Mouse (Mus musculus) gastrocnemius, postnatal 36 days (tissue): ENCODE measurements around the gene H1foo. TPM values are rescaled to one million over a fixed set of nuclear protein-coding genes. Genes with fewer than 3 reads are reported as not detected.

Source experiments
- DNase-seq, 2 experiments: peaks; one replicate each; pipeline ENCODE4 v3.0.0; 2022
- intact Hi-C: fragments of 180-260 bp; cut with DNase I; formaldehyde crosslinking; loops from one replicate; pipeline ENCODE4 v1.15.1; 2025
- long read RNA-seq, 2 experiments: library from polyadenylated mRNA; stranded (forward); transcript quantifications; one replicate each; pipeline ENCODE4 v2.0.0; 2021
- total RNA-seq, 2 experiments: library from RNA; stranded (reverse); gene quantifications; 2 replicates each; pipeline ENCODE4 v1.2.3; 2021

H1foo gene
- total RNA-seq, result not detected
- long read RNA-seq, experiment 1, result 0 reads
- long read RNA-seq, experiment 2, result 0 reads

DNA sequence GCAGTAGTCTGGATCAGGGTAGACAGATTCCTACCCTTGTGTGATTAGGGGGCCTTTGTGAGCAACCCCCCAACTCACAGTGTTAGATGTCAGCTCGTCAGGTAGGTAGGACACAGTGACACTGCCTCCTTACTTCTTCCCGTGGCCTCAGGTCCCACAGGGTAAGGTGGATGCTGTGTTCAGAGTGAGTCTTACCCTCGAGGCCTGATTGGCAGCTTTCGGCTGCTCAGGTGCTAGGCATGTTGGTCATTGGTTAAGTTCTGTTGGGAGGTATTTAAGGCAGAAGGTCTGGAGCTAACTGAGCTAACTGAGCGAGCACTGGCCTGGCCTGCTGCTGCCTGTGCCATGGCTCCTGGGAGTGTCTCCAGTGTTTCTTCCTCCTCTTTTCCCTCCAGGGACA is at the start of gene H1foo:
TSS of gene H1foo (plus strand) at position 301 of the 400 bp plus-strand sequence.
- no peak for DNase-seq

DNA sequence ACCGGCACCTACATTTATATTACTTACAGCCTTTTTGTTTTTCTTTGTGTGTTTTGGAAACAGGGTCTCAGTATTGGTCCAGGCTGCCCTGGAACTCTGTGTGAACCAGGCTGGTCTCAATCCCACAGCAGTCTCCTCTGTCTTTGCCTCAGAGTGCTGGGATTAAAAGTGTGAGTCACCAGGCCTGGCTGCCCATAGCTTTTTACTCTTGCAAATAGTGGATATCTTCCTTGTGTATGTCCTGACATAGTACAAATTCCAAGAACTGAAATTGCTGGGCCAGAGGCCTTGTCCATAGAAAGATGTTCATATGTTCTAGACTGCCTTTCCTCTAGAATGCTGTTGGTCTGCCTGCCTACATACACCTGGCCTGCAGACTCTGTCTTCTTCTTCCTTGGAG is 48.4 kb upstream of the H1foo start:
- DNase-seq, result no peak
- intact Hi-C loops, result loop anchor here (5.0 kb wide), 1 partner anchor 44 kb away; the partner anchor contains the start of genes Ift122 and Mbd4

More for the DNA sequence above, at the start of gene H1foo:
- intact Hi-C loops, result no loop called here

DNA sequence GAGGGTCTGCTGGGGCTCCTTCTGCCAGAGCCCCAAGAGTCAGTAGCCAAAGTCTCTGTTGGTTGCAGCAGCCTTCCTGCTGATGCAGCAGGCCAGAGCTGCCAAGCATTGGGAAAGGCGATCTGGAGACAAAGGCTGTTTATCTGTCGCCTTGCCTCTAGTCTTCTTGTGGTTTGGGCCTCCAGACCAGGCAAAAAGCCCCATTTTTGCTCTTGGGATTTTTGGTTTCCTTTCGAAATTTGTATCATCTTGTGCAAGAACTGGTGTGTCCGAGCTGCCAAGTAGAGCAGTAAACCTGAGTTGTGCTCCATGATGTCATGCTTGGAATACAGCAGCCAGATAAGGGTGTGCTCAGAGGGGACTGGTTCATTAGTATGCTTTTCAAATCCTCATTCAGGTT is 47.6 kb upstream of the H1foo start:
- intact Hi-C loops, result loop anchor here (5.0 kb wide), 1 partner anchor 45 kb away; the partner anchor contains the start of genes Ift122 and Mbd4
- peak in 1 of 2 experiments; percentile 58 for DNase-seq

DNA sequence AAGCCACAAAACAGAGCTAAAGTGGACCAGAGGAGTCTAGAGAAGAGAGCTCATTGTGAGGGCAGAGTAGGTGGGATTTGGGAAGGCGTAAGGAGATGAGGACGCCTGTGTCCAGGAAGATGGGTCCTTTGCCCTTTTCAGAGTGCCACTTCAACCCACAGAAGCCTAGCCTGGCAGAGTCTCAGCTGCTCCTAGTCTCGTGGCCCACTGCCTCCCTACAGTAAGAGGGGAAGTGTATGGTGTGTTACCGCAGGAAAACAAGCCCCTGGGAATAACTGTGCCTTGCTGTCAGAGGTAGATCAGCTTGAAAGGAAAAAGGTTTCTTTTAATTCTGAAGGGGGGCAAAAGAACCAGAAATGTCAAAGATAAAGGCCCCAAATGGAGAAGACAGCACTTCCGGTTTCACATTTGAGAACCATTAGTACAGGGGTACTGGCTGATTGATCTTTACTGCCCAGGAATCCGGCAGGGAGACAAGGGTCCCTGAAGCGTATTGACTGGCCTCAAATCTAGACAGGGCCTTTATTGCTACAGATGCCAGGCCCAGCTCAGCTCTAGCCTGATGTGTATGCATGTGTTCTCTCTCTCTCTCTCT is 46.7 kb upstream of the H1foo start:
- no peak for DNase-seq
- intact Hi-C loops, result loop anchor here (5.0 kb wide), 1 partner anchor 46 kb away; the partner anchor contains the start of genes Ift122 and Mbd4

DNA sequence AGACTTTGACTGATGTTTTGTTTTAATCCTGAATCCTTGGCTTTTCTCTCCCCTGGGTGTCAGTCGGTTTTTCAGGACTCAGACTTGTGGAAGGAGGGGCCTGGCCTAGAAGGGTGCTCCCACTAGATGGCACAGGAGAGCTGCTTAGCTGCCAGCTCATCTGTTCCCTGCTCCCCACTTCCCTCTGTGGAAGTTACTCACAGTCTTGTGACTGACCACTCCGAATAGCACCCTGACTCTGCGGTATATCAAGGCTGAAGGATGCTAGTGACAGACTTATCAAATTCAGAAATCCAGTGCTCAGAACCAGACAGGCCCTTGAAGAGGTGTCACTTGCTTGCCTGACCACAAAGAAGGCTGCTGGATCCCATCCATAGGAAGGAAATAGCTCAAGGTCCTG is 43.7 kb upstream of the H1foo start:
- DNase-seq, result peak; percentile 68 to 71
- intact Hi-C loops, result loop anchor here (1.0 to 5.0 kb wide), 3 partner anchors 61 to 236 kb away; no protein-coding TSS in a partner anchor

DNA sequence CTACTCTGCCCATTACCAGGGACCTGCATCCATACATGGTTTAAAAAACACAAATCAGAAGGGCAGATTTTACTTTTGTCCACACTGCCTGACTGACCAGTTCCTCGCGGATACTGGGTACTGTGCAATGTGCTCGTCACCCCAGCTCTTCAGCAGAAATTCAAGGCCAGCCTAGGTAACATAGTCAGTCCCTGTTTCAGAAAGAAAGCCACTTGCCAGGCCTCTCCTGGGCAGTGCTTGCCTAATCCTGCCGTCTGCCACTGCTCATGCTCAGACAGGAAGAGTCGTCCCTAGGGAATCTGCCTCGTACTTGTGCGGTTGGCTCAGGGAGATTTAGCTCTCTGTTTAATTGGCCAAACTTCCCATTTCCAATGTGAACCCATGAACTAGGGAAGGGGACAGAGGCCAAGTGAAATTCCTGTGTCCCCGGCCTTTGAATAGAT is 43.2 kb upstream of the H1foo start:
- intact Hi-C loops, result loop anchor here (1.0 to 5.0 kb wide), 3 partner anchors 61 to 236 kb away; no protein-coding TSS in a partner anchor
- DNase-seq, result peak in 1 of 2 experiments; percentile 30

DNA sequence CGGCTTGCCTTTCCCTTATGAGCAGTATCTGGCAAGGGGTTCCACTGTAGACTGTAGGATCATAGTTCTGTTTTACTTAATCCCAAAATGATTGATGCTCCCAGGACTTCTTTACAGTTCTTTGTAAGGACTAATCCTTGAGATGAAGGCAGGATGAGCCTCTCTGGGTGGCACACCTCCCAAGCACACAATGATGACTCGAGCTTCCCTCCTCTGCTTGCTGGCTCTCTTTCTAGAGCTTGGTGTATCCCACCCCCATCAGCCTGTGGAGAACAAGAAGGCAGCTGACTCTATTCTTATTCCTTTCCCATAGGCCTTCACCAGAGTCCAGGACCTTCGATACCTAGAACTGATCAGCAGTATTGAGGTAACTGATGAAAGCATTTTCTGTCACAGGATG is 42.2 kb upstream of the H1foo start:
- intact Hi-C loops, result loop anchor here (5.0 kb wide), 2 partner anchors 60 to 235 kb away; no protein-coding TSS in a partner anchor
- DNase-seq, result no peak

DNA sequence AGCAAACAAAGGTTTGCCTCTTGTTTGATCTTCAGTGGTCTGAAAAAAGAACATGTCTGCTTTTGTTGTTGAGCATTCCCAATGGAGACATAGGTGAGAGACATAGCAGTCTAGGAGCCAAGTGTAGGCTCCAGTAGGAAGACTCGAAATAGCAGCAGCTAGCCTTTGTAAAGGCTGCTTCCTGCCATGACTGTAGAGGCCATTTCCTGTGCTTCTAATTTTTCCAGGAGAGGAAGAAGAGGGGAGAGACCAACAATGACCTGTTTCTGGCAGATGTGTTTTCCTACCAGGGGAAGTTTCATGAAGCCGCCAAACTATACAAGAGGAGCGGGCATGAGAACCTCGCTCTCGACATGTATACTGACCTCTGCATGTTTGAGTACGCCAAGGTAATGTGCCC is 39.2 kb upstream of the H1foo start:
- intact Hi-C loops, result no loop called here
- no peak for DNase-seq

DNA sequence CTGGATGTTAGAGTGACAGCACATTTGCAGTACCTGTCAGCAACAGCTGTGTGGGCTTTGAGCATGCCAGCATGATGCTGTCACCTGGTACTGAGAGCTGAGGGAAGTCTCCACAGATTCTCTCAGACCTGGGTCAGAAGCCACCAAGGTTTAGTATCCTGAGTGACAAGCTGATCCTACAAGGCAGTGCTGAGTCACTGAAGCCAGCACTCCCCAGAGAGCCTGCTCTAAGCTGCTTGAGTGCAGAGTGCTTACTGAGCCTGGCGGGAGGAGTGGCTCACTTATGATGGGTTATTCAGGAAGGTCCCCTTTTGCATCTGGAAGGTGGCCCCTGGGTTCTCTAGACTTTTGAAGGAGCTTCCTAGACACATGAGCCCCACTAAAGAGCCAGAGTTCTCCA is 38.3 kb upstream of the H1foo start:
- no peak for DNase-seq
- intact Hi-C loops, result no loop called here

DNA sequence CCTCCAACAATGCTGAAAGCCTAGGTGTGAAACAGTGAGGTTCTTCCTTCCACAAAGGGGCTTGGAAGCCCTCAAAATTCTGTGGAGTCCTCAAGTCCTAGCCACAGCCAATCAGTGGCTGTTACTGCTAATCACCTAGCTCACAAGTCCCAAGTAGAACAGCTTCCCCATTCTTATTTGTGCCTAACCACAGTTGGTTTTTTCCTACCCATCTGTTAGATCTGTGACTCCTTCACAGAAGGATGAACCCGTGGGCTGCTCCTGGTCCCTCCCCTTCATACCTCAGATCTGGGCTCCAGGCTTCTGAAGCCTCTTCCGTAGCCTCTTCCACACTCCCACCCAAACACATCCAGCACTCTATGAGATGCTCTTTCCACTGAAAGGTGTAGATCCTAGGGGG is 37.9 kb upstream of the H1foo start:
- intact Hi-C loops, result no loop called here
- DNase-seq, result no peak

DNA sequence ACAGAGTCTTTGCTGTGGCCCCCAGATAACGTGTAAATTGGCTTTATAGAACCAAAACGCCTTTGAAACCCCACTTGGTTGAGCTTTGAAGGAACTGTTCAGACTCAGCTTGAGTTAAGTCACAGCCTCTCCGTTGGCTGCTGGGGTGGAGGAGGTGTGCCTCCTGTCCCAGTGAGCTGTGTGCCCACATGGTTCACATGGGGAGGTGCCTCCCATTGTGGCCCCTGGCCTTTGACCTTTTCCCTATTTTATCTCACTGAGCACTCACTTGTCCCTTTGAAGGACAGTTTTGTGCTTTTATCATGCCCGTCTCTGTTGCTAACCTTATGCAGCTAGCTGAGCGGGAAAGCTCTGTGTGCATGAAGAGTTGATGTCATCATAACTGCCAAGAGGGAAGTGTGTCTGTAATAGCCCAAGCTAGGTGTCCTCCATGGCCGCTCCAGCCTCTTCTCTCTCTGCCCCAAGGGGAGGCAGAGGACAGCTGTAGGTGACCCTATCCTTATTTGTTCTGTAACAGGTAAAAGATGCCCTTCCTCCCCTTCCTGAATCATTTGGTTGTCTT is 36.2 kb upstream of the H1foo start:
- no peak for DNase-seq
- intact Hi-C loops, result no loop called here

DNA sequence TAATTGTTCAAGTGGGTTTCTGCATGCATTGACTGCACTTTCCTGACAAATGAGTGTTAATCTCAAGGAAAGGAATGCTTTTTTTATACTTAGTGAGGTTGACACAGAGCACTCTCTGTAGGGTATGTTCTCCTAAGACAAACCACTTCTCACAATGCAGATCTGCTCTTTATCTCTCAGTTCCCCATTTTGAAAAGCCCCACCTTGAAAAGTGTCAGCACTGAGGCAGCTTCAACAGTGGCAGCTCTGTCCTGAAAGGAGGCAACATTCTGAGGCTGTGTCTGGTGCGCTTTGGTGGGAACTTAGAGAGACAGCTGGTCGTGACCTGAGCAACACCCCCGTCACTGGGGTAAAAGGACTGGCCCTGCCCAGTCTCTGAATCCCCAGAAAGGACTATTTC is 35.7 kb upstream of the H1foo start:
- intact Hi-C loops, result no loop called here
- DNase-seq, result no peak

DNA sequence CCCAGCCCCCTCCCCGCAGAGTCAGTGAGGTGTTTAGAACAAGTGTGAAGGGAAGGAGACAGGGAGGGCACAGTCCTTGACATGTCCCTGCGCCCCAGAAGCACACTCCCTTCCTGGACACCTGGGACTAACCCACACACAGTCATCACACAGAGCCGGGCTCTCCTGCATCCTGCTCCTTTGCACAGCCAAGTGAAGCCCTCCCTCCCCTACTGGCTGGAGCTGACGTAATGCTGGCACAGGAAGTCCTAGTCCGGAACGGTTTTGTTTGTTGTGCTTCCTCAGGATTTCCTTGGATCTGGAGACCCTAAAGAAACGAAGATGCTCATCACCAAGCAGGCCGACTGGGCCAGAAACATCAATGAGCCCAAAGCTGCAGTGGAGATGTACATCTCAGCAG is 34.8 kb upstream of the H1foo start:
- intact Hi-C loops, result loop anchor here (5.0 kb wide), 1 partner anchor 42 kb away; no protein-coding TSS in a partner anchor
- DNase-seq, result peak in 1 of 2 experiments; percentile 36

DNA sequence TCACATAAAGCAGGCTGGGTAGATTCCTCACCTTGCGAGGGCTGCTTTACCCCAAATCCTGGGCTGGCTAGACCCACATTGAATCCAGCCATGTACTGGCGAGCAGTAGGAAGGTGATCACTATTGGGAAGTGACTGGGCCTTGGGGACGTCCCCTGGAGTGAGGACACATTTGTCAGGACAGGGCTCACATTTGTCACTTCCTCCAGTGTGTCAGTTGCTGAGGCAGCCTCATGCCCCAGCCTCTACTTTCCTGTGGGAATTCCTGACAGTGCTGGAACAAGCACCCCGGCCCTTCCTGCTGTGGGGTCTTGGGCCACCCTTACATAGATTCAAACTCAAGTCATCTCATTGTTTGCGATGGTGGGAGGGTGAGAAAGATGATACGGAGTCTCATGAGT is 33.0 kb upstream of the H1foo start:
- intact Hi-C loops, result loop anchor here (5.0 kb wide), 1 partner anchor 41 kb away; no protein-coding TSS in a partner anchor
- DNase-seq, result no peak

DNA sequence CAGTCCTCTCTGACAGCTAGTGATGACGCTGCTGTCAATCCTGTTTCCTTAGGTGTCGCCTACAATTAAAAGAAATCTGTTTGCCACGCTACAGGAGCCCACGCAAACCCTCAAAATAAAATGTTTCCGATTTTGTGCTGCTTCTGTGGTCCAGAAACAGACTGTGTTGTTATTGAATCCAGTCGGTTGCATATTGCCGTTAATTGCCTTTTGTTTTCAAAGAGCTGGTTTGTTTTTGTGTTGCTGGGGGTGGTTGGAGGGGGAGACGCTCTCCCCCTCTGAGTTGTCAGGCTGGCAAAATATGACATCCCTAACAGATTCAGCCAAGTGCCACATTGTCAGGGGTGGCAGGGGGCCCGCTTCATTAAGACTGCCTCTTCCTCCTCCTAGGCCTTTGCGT is 31.3 kb upstream of the H1foo start:
- intact Hi-C loops, result loop anchor here (5.0 kb wide), 1 partner anchor 39 kb away; no protein-coding TSS in a partner anchor
- no peak for DNase-seq

DNA sequence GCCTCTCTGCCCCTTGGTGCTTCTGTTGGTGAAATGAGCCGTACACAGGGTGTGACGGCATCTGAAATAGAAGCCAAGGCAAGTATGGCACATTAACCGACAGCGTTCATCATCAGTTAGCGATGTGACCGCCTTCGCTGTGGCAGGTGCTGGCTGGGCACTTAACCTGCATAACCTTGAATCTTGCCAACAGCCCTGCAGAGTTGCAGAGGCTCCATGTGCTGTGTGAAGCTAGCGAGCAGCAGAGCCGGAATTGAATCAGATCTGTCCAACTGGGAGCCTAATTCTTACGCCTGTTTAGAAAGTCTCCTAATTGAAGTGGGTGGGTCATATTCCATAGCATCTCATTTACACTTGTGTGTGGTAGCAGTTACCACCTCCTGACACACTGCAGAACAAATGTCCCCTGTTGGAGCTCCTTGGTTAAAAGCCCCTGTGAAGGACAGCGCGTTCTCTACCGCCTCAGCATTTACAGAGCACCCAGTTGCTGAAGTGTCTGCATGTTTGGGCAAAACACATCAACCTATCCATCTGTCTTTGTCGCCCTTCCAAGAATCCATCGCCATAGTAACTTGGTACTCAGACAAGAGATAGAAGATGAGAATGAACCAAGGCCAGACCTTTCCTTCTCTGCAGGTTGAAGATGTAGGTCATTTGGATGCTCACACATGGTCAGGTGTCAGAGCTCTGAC is 30.1 kb upstream of the H1foo start:
- intact Hi-C loops, result loop anchor here (5.0 kb wide), 1 partner anchor 38 kb away; no protein-coding TSS in a partner anchor

DNA sequence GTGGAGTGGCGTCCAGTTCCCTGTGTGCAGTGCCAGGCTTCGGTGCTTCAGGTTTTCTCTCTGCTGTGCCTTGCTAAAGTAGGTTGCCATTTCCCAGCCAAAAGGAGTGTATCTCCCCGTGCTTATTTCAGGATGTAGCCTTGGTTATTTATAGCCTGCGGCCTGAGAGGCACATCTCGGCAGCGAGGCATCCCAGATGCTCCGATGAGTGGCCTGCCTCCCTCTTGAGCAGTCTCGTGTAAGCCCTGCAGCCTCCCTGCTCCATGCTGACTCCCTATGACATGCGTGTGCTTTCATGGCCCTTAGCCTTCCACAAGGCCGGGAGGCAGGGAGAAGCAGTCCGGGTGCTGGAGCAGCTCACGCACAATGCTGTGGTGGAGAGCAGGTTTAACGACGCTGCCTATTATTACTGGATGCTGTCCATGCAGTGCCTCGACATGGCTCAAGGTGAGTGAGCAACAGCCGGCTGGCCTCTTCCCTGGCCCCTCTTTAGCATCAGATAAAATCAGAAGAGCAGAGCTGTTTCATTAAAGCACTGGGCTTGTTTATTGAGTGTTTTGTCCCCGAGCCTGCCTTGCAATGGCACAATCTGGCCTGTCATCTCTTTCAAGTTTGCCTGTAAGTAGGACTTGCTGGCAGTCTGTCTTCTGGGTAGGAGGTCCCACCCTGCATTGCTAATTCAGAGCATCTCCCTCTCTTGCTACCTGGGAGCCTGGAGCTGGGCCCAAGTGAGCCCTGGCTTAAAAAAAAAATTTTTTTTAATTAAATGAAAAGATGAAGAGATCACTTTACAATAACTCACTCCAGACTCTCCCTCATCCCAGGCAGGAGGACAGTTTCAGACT is 28.9 kb upstream of the H1foo start:
- intact Hi-C loops, result no loop called here

More for the DNA sequence above, 30.1 kb upstream of the H1foo start:
- DNase-seq, result no peak

DNA sequence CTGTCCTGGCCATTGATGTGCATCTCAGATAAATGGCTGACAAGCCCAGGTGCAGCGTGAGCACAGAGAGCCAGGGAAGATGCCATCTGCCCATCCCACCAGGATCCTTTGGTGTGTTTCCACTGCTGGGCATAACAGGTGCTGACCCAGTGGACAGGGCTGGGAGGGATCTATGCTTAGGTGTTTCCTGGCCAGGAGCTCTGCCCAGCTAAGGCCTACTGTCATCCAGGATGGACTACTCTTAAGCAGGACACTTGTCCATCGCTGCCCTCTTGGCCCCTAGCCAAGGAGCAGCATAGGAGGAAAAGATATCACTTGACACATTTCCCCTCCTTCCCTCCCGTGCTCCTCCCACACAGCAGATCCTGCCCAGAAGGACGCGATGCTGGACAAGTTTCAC is 28.1 kb upstream of the H1foo start:
- intact Hi-C loops, result no loop called here
- DNase-seq, result no peak

More for the DNA sequence above, 28.9 kb upstream of the H1foo start:
- DNase-seq, result no peak

DNA sequence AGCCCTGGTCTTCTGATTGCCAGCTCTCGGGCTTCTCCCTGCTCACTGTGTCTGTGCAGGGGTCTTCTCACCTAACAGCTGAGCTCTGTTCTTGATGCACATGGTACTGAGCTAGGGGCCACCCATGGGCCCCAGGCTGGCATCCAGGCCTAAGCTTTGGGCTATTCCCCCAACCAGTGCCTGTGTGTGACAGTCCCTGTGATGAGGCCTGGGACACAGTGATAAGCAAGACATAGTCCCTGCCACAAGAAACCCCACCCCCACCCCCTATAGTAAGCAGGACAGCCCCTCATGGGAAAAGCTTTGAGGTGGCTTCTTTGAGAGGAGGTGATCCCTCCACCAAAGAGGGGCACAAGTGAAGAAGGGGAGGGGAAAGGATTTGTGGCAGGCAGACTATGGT is 26.1 kb upstream of the H1foo start:
- intact Hi-C loops, result no loop called here
- no peak for DNase-seq

DNA sequence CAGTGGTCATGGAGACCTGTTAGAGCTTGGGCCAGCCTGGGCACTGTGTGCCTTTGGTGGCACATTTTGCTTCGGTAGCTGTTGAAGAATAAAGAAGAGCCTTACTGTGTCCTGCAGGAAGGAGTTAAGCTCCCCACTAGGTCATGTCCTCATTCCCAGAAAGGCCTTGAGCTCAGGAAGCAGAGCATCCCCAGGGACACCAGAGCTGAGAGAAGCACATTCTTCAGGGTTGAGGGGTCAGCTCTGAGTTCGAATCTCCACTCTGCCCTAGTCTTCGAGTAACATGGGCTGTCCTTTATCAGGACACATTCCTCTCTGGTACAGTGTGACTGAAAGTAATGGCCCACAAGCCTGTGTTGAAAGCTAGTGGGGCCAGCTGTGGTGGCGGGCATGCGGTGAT is 24.9 kb upstream of the H1foo start:
- intact Hi-C loops, result no loop called here
- DNase-seq, result no peak
